Mouse (Mus musculus) frontal cortex, postnatal 36 days (tissue): ENCODE data around the gene Itga1.

ENCODE experiments used
- DNase-seq, 2 experiments: peaks; one replicate each; pipeline ENCODE4 v3.0.0; 2022; ENCODE audit warnings: low spot score in 2 of 2

The Itga1 gene

DNA sequence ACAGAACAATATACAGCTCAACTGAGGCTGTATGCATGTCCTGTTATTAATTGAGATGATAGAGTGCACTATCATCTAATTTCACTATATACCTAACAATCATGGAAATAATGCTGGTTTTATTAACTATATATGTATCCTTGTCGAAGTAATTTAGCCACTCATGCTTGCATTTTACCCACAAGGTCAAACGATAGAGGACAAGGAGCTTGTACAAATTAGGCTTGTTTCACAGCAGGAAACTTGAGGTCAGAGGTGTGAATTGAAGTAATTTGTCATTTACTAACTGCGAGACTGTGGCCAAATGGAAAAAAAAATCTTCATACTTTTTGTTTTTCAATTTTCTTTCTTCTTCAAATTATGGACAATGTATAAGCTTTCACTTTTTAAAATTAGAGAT is 3.5 kb downstream of the Itga1 start:
- no peak for DNase-seq

DNA sequence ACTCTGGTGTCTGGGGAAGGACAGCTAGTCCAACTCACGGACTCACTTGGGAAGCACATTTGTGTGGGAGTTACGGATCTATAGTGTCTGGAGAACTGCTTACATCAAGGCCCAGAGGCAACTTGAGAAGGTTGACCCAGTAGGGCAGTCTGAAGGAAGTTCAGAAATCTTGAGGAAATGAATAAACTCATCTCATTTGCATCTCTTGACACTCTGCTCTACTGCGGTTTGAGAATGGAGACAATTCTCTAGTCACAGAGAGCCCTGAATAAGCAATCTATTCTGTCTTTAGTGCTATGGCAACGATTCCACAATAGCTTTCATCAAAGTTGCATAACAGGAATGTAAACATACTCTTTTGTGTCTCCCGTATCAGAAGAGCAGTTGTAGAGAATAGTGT is 4.8 kb downstream of the Itga1 start:
- no peak for DNase-seq

DNA sequence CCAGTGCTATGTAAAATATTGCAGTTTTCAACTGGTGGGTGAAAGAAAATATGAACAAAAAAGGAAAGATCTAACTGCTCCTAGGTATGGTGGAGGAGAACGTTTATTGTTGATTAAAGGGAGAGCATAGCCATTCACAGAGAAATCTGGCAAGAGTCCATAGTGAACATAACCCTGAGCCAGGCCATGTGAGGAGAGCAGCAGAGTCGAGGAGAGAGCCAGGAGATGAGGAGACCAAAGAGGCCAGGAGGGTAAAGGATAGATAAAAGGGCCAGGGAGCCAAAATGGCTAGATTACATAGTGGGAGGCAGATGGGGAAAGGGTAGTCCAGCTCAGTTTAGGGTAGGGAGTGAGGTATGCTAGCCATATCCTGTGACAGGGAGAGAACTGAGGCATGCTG is 5.5 kb downstream of the Itga1 start:
- no peak for DNase-seq

DNA sequence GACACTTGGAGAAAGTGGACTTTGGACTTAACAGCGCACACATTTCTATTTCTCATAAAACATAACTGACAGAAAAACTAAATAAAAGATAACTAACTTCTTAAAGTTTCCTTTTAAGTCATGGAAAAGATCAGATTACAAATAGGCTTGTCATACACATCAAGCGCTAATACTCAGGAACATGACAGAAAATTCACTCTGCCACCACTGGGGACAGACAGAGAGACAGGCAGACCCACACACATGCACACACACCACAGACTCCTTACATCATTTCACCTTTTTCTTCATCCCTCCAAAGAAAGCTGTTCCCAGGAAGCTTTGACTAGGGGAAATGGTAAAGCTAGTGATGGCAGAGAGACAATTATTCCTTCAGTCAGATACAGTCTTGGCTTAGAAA is 6.4 kb downstream of the Itga1 start:
- DNase-seq, result no peak

DNA sequence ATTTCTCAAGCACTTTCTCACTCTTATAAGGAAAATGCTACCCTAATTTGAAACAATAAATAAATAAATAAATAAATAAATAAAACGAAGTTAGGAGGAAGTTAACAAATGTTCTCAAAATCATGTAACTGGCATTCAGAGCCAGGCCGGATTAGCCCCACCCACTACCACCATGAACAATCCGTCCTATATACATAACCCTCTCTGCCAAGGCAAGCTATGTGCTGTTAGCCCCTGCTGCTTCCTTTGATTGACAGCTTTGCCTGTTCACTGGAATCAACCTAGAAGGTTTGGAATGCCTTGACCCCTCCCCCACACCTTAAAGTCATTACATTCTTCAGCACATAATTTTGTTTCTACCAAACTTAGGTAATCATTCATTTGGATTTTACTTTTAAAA is 10.3 kb downstream of the Itga1 start:
- no peak for DNase-seq

DNA sequence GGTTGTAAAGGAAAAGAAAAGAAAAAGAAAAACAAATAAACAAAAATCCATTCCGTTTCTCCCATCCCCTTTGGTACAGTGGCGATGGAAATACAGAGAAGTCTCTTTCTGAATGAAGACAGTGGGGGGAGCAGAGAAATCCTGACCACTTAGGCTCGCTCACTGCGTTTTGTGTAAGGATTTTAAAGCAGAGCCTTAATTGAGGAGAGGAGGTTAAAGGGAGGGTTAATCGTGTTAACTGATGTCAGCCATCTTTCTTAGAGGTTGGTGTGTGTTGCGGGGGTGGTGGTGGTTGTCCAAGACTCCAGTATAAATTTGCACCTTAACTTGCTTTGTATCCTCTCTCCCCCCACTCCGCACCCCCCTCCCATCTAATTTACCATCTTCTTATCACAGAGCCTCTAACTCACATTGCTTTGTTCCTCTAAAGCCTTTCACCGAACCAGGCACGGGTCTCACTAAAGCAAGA is 10.8 kb downstream of the Itga1 start:
- no peak for DNase-seq

DNA sequence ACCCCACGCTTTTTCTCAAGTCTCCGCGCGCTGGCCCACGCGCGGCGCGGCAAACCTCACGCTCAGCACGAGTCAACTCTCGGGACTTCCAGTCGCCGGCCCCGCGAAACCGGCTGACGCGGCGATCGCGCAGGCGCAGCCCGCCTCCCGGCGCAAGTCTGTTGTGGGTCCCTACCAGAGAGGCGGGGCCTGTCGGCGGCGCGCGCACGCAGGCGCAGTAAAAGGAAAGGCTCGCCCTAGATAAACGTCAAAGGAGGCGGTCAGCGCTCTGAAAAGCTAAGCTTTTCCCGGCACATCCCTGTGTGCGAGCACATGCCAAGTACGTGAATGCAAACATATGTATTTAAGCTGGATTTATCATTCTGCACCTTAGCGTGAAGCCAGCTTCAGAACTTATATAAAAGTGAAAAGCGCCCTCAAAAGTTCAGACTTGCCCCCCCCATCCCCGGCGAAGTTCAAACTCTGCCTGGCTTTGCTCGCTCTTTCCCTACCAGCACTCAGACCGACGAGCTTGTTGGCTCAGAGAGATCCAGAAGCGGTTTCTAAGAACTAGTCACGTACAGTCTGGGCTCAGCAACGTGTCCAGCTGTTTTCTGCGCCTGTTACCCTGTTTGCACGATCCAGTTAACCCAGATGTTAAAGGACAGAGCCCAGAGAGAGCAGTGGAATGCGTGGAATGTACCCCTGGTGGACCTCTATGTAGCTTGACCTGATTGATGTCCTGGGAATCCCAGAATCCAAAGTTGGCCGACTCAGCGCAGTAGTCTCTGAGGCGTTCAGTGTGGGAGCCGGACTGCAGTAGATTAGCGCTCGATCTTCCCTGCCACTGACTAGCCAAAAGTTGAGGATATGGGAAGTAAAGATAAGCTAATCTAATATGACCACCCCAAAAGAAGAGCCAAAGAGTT is 11.4 kb downstream of the Itga1 start, which contains the start of gene Pelo:
Gene Pelo, minus strand, starts transcription at position 118 of the 908 bp plus-strand sequence.
- DNase-seq, result peak; percentile 95 to 96

DNA sequence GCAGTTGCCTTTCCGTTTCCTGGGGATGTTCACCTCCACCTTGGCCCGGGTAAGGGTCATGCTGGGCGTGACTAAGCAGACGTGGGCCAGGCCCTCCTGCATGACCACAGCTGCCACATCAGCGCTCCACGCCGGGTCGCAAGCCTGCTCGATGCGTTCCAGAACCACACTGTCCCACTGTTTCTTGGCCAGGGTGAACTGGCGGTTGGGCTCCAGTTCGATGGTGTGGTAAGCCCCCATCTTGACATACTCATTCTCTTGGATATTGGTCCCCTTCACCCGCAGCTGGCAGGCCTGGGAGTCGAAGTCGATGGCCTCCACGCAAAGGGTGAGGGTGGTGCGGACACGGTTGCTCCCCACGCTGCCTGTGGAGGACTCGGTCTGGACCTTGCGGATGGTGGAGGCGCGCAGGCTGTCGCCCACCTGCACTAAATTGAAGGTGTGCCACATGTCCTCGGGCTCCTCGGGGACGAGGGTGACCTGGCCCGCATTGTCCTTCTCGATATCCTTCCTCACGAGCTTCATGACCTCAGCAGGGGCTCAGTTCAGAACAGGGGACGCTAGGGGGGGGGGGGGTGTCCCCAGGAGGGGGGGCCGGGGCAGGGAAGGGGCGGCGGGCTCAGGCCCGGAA is 12.3 kb downstream of the Itga1 start:
- peak; percentile 13 to 19 for DNase-seq

DNA sequence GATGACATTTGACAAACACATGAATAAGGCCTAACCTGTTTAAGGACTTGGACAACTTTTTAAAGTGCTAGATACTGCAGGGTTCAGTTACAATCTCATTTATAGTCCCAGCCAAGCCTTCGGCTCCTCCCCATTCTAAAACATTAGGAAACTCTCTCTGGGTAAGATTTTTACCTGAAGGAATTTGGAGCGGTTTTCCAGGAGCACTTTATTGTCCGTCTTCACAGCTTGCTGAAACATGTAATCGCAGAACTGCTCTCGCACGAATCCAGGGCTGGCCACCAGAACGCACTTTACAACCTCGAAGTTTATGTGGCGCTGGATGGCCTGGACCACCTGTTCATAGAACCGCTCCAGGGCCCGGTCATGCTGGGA is 12.8 kb downstream of the Itga1 start:
- no peak for DNase-seq

DNA sequence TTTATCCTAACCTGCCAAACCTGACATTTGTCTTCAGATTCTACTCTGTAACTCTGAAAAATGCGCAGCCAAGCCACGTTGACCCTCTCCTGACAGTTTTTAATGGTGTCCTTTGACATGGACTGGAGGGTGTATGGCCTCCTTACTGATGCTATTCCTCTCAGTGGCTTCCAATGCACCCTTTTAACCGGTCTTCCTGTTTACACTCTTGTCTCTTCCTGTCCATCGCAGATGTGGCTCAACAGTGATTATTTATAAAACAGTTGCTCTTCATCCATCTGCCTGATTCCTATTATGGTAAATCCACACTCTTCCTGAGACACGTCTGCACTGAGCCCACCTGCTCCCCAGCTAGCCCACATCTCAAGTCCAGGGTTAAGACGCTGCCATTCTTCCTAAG is 15.8 kb downstream of the Itga1 start:
- DNase-seq, result no peak

DNA sequence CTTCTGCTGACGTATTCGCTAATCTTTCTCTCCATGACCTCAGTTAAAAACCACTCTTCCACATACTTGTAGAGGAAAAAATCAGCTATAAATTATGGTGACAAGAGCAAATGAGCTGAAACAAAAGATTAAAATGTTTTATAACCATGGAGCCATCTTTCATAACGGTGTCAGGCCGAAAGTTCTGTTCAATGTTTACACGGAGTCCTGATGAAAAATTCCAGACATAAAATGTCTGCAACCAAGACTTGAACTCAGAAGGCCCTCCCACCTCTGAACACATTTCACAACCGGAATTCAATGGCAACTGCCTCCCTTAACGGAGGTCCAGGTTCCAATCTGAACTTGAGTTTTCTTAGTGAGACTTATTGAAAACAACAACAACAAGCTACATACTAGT is 19.4 kb downstream of the Itga1 start:
- no peak for DNase-seq

DNA sequence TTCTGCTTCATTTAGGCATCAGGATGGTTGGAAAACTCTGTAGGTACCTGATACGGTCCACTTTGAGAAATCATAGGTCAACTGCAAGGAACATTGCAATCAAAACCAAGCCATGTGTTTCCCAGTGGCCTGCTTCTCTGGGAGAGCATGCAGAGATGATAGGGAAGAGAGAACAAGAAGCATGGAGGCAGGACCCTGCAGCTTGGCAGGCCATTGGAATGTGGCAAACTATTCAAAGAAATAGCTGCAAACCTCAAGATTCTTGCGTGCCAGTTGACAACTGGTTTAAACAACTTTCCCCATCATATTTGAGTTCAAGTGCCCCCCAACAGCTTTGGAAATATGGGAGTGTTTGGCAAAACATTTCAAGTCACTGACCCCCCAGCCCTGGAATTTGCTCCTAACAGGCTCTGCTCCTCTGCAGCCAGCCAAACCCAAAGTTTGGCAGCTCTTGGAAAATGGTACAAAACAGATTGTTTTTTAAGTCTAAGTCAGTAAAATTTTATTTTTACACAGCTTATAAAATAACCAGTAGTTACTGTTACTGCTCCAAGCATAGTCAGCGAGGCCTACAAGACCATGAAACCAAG is 21.7 kb downstream of the Itga1 start:
- no peak for DNase-seq

DNA sequence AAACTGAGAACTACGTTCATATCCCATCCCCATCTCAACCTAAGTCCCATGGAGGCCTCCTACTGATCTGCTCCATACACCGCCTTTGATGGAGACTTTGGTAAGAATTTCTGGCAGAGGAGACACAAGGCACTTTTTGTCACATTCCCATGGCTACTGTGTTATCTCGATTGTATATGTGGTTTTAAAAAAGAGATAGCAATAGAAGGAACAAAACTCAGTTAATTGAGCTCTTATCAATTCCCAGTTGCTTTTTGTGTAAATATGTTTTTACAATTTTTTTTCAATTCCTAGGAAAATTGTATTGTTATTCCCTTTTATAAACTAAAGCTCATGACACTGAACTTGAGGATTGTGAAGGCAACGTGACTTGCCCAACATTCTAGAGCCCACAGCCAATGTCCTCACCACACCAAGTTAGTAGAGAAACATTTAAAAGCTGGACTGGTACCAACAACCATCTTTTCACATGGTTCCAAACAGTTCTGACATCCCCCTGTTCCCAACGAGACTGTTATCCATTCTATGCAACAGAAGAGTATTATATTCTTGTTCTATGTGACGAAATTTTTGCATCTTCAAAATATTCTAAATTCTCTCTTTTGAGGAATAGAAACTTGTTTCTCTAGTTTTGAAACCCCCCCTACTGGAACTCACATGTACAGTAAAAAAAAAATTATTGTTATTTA is 22.6 kb downstream of the Itga1 start:
- no peak for DNase-seq

DNA sequence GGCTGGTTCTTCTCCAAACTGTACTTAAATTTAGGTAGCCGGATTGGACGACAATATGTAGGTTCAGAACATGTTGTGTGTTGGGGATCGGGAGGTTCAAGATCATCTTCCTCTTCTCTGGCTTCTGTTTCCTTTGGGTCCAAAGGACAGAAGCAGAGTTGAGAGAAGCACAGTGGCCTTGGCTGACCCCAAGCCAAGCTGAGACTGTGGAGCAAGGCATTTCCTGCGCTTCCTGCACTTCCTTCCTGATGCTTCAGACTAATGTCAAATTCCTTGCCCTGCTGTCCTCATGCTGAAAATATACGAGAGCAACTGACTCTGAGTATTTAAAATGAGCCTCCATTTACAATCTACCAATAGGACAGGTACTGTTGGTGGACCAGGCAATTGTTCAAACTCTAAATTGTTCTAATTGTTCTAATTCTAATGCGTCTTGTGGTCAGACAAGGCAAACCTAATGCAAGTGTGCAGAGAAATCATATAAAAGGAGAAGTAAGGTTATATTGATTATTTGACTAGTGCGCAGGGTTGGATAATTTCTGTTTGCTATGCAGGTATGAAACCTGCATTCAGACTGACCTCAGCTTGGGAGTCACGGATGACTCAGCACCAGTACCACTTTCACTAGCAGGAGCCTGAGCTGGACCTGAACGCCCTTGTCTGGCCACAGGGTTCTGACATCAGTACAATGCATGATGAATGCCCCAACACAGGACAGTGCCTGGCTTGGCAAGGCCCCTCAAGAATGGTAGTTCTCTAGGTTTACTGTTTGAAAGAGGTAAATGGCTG is 24.2 kb downstream of the Itga1 start:
- DNase-seq, result no peak

DNA sequence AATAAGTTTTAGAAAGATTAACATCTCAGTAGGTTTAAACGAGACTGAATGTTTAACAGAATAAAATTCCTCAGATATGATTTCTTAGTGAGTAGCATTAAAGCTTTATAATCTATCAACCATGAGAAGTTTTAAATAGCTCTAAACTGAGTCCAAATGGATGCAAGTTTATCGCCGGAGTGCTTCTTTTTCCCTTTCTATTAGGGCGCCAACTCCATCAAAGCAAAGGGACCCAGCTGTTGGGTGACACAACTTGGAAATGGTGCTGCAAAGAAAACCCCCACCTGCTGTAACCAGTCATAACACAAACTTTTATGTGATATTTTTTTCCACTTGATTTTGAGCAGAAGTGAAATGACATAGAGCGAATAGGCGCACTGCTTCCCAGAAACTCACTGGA is 29.4 kb downstream of the Itga1 start:
- no peak for DNase-seq

DNA sequence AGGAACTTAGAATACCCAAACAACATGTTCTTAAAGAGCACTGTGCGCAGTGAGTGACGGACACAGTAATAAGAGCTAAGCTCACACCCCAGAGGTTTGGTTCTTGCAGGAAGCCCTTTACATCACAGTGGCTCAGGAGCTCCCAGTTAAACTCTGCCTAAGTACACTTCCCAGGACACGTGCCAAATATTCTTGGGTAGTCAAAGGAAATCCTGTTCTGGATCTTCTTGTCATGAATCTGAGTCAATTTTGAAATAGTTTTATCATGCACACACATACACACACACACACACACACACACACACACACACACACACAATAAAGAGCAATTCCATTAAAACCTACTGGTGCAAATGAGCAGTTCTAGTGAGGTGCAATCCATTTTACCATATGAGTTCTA is 30.3 kb downstream of the Itga1 start:
- no peak for DNase-seq

DNA sequence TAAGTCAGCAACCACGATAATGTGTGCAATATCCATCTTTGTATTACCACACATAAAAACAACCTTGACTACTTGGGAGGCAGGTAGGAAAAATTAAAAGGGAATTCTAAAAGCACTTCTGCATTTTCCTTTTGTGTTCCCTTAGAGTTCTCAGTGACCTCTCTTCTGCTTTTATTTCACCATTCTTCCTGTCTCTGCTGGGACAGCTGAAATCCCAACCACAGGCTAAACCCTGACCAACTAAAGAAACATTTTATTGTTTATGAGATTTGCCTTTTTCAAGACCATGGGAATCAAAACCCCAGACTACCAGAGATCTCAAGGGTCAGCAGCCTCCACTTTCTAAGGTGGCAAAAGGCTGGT is 33.8 kb downstream of the Itga1 start:
- DNase-seq, result no peak

DNA sequence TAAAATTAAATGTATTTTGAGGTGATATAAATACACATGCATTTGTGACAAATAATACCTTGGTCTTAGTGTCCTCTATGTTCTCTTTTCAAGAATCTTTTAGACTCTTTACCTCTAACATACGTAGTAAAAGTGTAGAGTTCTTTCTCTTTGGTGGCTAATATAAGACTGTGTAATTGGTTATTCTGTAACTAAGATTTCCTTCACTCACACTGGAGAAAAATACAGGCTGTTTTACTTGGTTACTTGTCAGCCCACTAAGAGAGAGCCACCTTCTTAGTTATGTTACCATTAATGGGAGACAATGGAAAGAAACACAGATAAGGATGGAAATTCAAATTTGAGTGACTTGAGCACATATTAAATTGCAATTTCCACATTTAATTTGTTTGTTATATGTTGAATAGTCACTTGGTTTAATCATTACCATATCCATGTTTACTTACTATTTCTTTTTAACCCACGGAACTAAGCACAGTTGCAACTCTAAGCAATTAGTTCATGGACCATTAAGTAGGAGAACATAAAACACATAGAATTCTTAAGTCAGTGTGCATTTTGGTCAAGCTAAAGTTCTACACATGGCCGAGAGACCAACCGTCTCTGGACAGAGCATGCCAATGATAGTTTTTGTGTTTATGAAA is 34.3 kb downstream of the Itga1 start:
- DNase-seq, result no peak

DNA sequence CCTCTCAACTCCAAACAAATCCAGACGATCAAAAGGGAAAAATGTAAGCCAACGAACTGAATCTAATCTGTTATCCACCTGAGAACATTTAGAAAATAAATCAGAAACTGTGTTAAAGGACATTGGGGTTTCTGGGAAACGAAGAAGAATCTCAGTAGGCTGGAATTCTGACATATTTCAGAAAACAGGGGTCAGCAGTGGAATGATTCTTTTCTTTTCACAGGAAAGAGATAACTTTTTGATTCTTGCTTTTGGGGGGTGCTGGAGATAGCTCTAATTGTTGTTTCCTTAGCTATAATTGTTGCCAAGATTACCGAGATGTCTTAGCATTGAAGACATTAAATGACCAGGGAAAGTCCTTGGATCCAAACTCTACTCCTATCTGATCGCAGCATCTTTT is 44.2 kb downstream of the Itga1 start:
- DNase-seq, result no peak

DNA sequence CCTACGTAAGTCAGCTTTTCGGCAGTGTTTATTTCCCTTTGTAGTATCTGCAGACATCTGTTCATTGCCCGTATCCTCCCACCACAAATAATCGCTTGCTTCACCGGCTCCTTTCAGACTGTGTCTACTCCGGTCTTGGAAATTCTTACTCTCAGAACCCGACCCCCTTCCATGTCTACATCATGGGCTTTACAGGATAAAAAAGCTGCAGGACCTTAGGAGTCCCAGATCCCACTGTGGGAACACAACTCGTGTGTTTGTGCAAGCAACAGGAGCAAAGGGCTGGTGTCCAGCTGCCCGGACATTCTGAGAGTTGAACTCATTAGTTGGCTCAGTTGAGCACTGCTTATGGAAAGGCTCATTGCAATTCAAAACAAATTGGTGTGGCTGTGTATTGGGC is 47.0 kb downstream of the Itga1 start:
- no peak for DNase-seq

DNA sequence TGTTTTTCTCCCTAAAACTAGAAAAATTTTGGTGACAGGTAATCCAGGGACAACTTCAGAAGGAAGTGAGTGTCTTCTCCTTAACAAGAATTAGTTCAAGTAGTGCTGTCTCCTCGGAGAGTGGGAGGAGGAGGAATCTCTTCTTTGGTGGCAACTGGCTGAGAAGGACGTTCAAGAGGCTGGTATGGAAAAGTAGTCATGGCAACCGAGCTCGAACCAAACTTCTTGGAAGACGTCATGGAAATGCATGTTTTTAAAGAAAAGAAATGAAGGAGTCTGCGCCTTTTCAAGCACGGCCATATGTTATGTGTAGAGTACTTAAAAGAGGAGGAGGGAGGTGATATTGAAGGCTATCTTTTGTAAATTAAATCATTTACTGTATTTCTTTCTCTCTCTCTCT is 49.2 kb downstream of the Itga1 start:
- DNase-seq, result peak; percentile 35 to 66
